Mouse (Mus musculus) midbrain, embryonic 10.5 days (tissue): ENCODE measurements around the gene Olfr1270. TPM values are rescaled to one million over a fixed set of nuclear protein-coding genes. Genes with fewer than 3 reads are reported as not detected.
"Not testable (repeated sequence)": the region's sequence is repeated elsewhere in the genome, so short reads cannot be mapped to it uniquely, and the experiment has no call there.

Source experiments
- DNase-seq: peaks from one replicate; pipeline ENCODE4 v3.0.0-alpha.2; 2017; ENCODE audit warnings: low spot score
- H3K27ac ChIP-seq: fragments of 300-500 bp; sonication (generic); replicated peaks from 2 replicates; pipeline ENCODE4 v1.5.1; 2016; ENCODE audit warnings: mild to moderate bottlenecking
- H3K27me3 ChIP-seq: fragments of 300-500 bp; sonication (generic); 2 replicates; pipeline ENCODE4 v1.6.1; 2016; ENCODE audit warnings: low read depth, mild to moderate bottlenecking; ENCODE audit not compliant: poor library complexity, severe bottlenecking
- H3K36me3 ChIP-seq: fragments of 300-500 bp; sonication (generic); 2 replicates; pipeline ENCODE4 v1.6.1; 2016; ENCODE audit warnings: mild to moderate bottlenecking, moderate library complexity
- H3K4me1 ChIP-seq: fragments of 300-500 bp; sonication (generic); 2 replicates; pipeline ENCODE4 v1.6.1; 2016
- H3K4me3 ChIP-seq: fragments of 300-500 bp; sonication (generic); 2 replicates; pipeline ENCODE4 v1.5.1; 2016; ENCODE audit warnings: mild to moderate bottlenecking, moderate library complexity
- H3K9me3 ChIP-seq: fragments of 300-500 bp; sonication (generic); replicated peaks from 2 replicates; pipeline ENCODE4 v1.6.1; 2016; ENCODE audit warnings: mild to moderate bottlenecking
- WGBS: fragments of 180-500 bp; shearing (Covaris S2); methylation state at CpG from one replicate; pipeline ENCODE4 v1.1.7; 2016; 5-methylcytosine and 5-hydroxymethylcytosine counted together
- polyA plus RNA-seq: library from polyadenylated mRNA; unstranded; fragments of >200 nt; fragmentation: Nextera tagmentation; extraction: Ambion mirVana; gene quantifications from 2 replicates; pipeline ENCODE4 v1.2.1, GENCODE M21; 2016

Gene Olfr1270
- polyA plus RNA-seq: not detected in 2 replicates

- no peak for DNase-seq
- Histone ChIP-seq H3K27me3 (no peaks in the 10 kb centered on the region), H3K9me3 (no peaks in the 10 kb centered on the region), H3K4me1 (no peaks in the 10 kb centered on the region), H3K36me3 (no peaks in the 10 kb centered on the region), H3K4me3 (no peak within 1 kb of the TSS), H3K27ac (no peak within 1 kb of the TSS)
- 90% methylated on average over 3 of the region's 3 CpGs for WGBS
These were observed at the start of gene Olfr1270 for GRCm38 (mm10) chr2:90152991-90153390. Gene Olfr1270, minus strand, starts transcription at chr2:90153091.

- H3K27me3 ChIP-seq, H3K27ac ChIP-seq, DNase-seq, H3K9me3 ChIP-seq, H3K4me3 ChIP-seq, H3K4me1 ChIP-seq, H3K36me3 ChIP-seq: not testable (repeated sequence)
- no CpG with 5 or more reads among the region's 4 CpGs for whole genome bisulfite sequencing
These were observed 46.7 kb upstream of the Olfr1270 start for GRCm38 (mm10) chr2:90199606-90200005.

GRCm38 (mm10) chr2:90195285-90195684 is 42.4 kb upstream of the Olfr1270 start:
- not testable (repeated sequence) for DNase-seq, H3K27ac ChIP-seq, H3K9me3 ChIP-seq, H3K4me1 ChIP-seq, H3K27me3 ChIP-seq, H3K4me3 ChIP-seq, H3K36me3 ChIP-seq
- no CpG with 5 or more reads among the region's 6 CpGs for WGBS

- H3K4me1 ChIP-seq, H3K4me3 ChIP-seq, H3K9me3 ChIP-seq, DNase-seq, H3K27ac ChIP-seq, H3K27me3 ChIP-seq, H3K36me3 ChIP-seq: not testable (repeated sequence)
- no CpG with 5 or more reads among the region's 3 CpGs for WGBS
These were observed 41.9 kb upstream of the Olfr1270 start for GRCm38 (mm10) chr2:90194750-90195149.

GRCm38 (mm10) chr2:90187082-90187481 is 34.2 kb upstream of the Olfr1270 start:
- H3K9me3 ChIP-seq, H3K36me3 ChIP-seq, H3K27me3 ChIP-seq, DNase-seq, H3K27ac ChIP-seq, H3K4me1 ChIP-seq, H3K4me3 ChIP-seq: not testable (repeated sequence)
- no CpG with 5 or more reads among the region's 5 CpGs for WGBS

GRCm38 (mm10) chr2:90186082-90186481 is 33.2 kb upstream of the Olfr1270 start:
- no CpG with 5 or more reads among the region's 4 CpGs for WGBS
- not testable (repeated sequence) for DNase-seq, H3K4me3 ChIP-seq, H3K36me3 ChIP-seq, H3K27ac ChIP-seq, H3K4me1 ChIP-seq, H3K9me3 ChIP-seq, H3K27me3 ChIP-seq

GRCm38 (mm10) chr2:90153916-90154315 is 1.0 kb upstream of the Olfr1270 start:
- H3K27me3 ChIP-seq: no peaks in the 10 kb centered on the region
- no peak for DNase-seq
- H3K4me3 ChIP-seq: no peak overlapping the region
- no peaks in the 10 kb centered on the region for H3K9me3 ChIP-seq
- no peak overlapping the region for H3K27ac ChIP-seq
- 94% methylated on average over 9 of the region's 9 CpGs for WGBS
- no peaks in the 10 kb centered on the region for H3K4me1 ChIP-seq
- no peaks in the 10 kb centered on the region for H3K36me3 ChIP-seq

- Histone ChIP-seq H3K9me3 (no peaks in the 10 kb centered on the region), H3K4me3 (no peak within 1 kb of the TSS), H3K27me3 (no peaks in the 10 kb centered on the region), H3K4me1 (no peaks in the 10 kb centered on the region), H3K27ac (no peak within 1 kb of the TSS), H3K36me3 (no peaks in the 10 kb centered on the region)
- DNase-seq: no peak
These were observed 10.7 kb downstream of the Olfr1270 start, which contains the start of gene Olfr32 for GRCm38 (mm10) chr2:90142196-90142595. Gene Olfr32, minus strand, starts transcription at chr2:90142296.

GRCm38 (mm10) chr2:90121312-90121711 is 31.6 kb downstream of the Olfr1270 start, which contains the start of gene Olfr1269:
Gene Olfr1269, minus strand, starts transcription at chr2:90121412.
- 80% methylated on average over 1 of the region's 1 CpGs for WGBS
- no peak within 1 kb of the TSS for H3K4me3 ChIP-seq
- H3K36me3 ChIP-seq: no peaks in the 10 kb centered on the region
- no peaks in the 10 kb centered on the region for H3K27me3 ChIP-seq
- H3K27ac ChIP-seq: no peak within 1 kb of the TSS
- no peaks in the 10 kb centered on the region for H3K4me1 ChIP-seq
- no peaks in the 10 kb centered on the region for H3K9me3 ChIP-seq
- DNase-seq: no peak

Other genes starting within 250 kb of the Olfr1270 start
- gene Olfr1258, start 225.8 kb downstream of the Olfr1270 start, polyA plus RNA-seq: not detected in 2 replicates
- gene Olfr1259, start 204.4 kb downstream of the Olfr1270 start, polyA plus RNA-seq: not detected in 2 replicates
- gene Olfr1260, start 178.8 kb downstream of the Olfr1270 start, polyA plus RNA-seq: not detected in 2 replicates
- not detected in 2 replicates for gene Olfr1261, start 161.9 kb downstream of the Olfr1270 start, polyA plus RNA-seq
- not detected in 2 replicates for gene Olfr1262, start 152.9 kb downstream of the Olfr1270 start, polyA plus RNA-seq
- gene Olfr1263, start 141.0 kb downstream of the Olfr1270 start, polyA plus RNA-seq: not detected in 2 replicates
- gene Olfr1264, start 127.5 kb downstream of the Olfr1270 start, polyA plus RNA-seq: not detected in 2 replicates
- not detected in 2 replicates for gene Olfr1265, start 117.8 kb downstream of the Olfr1270 start, polyA plus RNA-seq
- not detected in 2 replicates for gene Olfr140, start 89.5 kb downstream of the Olfr1270 start, polyA plus RNA-seq
- not detected in 2 replicates for gene Olfr1269, start 31.7 kb downstream of the Olfr1270 start, polyA plus RNA-seq
- not detected in 2 replicates for gene Olfr32, start 10.8 kb downstream of the Olfr1270 start, polyA plus RNA-seq
- not detected in 2 replicates for gene Olfr1506, start 71.4 kb upstream of the Olfr1270 start, polyA plus RNA-seq
- not detected in 2 replicates for gene Olfr142, start 104.5 kb upstream of the Olfr1270 start, polyA plus RNA-seq
- gene Olfr1271, start 117.9 kb upstream of the Olfr1270 start, polyA plus RNA-seq: not detected in 2 replicates
- gene Olfr1272, start 139.8 kb upstream of the Olfr1270 start, polyA plus RNA-seq: not detected in 2 replicates
- not detected in 2 replicates for gene Gm13769, start 169.1 kb upstream of the Olfr1270 start, polyA plus RNA-seq
- gene Olfr1274-ps, start 245.6 kb upstream of the Olfr1270 start, polyA plus RNA-seq: not detected in 2 replicates